Mouse (Mus musculus): ENCODE measurements around the gene Antxr2. TPM values are rescaled to one million over a fixed set of nuclear protein-coding genes. Genes with fewer than 3 reads are reported as not detected.

Gene Antxr2
- total and polyA plus RNA-seq, 2 experiments from 2014 or later: 1.1 to 4.4 TPM

GRCm38 (mm10) chr5:97962512-97962911, 68.3 kb downstream of the Antxr2 start:
- 91% methylated on average over 3 of the region's 3 CpGs for WGBS
- ATAC-seq (ENCODE audit: low FRiP score): no peak
- no peak overlapping the region for H3K9ac ChIP-seq (replicated peaks; ENCODE audit: low read length, poor library complexity, severe bottlenecking)

GRCm38 (mm10) chr5:97961786-97962185, 69.1 kb downstream of the Antxr2 start:
- no peaks in the 10 kb centered on the region for H3K4me1 ChIP-seq (ENCODE audit: insufficient read depth, low read length)
- WGBS: 90% methylated on average over 7 of the region's 7 CpGs

More at GRCm38 (mm10) chr5:97962512-97962911, 68.3 kb downstream of the Antxr2 start:
- DNase-seq (ENCODE audit: low spot score): no peak
- H3K4me2 ChIP-seq (ENCODE audit: low read depth, low read length, poor library complexity, severe bottlenecking): no peak overlapping the region
- H3K4me1 ChIP-seq (ENCODE audit: insufficient read depth, low read length): no peaks in the 10 kb centered on the region
- no peaks in the 10 kb centered on the region for H3K9me3 ChIP-seq (ENCODE audit: low read length)
- H3K27ac ChIP-seq (ENCODE audit: low read depth, low read length): no peak overlapping the region
- H3K4me3 ChIP-seq (ENCODE audit: low read depth, low read length): no peak overlapping the region
- no peaks in the 10 kb centered on the region for H3K27me3 ChIP-seq (ENCODE audit: insufficient read depth, low read length)
- no peaks in the 10 kb centered on the region for H3K36me3 ChIP-seq (ENCODE audit: insufficient read depth, low read length)
- TF ChIP-seq CTCF (IDR thresholded peaks at IDR 0.05): no peak

GRCm38 (mm10) chr5:97959651-97960050, 71.2 kb downstream of the Antxr2 start:
- Histone ChIP-seq H3K4me3 (ENCODE audit: low read depth, low read length) (no peak overlapping the region), H3K27ac (ENCODE audit: low read depth, low read length) (no peak overlapping the region), H3K9ac (replicated peaks; ENCODE audit: low read length, poor library complexity, severe bottlenecking) (no peak overlapping the region), H3K4me2 (ENCODE audit: low read depth, low read length, poor library complexity, severe bottlenecking) (no peak overlapping the region), H3K36me3 (ENCODE audit: insufficient read depth, low read length) (no peaks in the 10 kb centered on the region), H3K9me3 (ENCODE audit: low read length) (no peaks in the 10 kb centered on the region), H3K27me3 (ENCODE audit: insufficient read depth, low read length) (no peaks in the 10 kb centered on the region), H3K4me1 (ENCODE audit: insufficient read depth, low read length) (no peaks in the 10 kb centered on the region)
- DNase-seq (ENCODE audit: low spot score): no peak
- WGBS: 93% methylated on average over 2 of the region's 2 CpGs
- no peak for ATAC-seq (ENCODE audit: low FRiP score)
- TF ChIP-seq CTCF (IDR thresholded peaks at IDR 0.05): no peak

More at GRCm38 (mm10) chr5:97961786-97962185, 69.1 kb downstream of the Antxr2 start:
- TF ChIP-seq CTCF (IDR thresholded peaks at IDR 0.05): no peak
- Histone ChIP-seq H3K4me3 (ENCODE audit: low read depth, low read length) (no peak overlapping the region), H3K4me2 (ENCODE audit: low read depth, low read length, poor library complexity, severe bottlenecking) (no peak overlapping the region), H3K36me3 (ENCODE audit: insufficient read depth, low read length) (no peaks in the 10 kb centered on the region), H3K27ac (ENCODE audit: low read depth, low read length) (no peak overlapping the region), H3K27me3 (ENCODE audit: insufficient read depth, low read length) (no peaks in the 10 kb centered on the region), H3K9ac (replicated peaks; ENCODE audit: low read length, poor library complexity, severe bottlenecking) (no peak overlapping the region), H3K9me3 (ENCODE audit: low read length) (no peaks in the 10 kb centered on the region)
- no peak for DNase-seq (ENCODE audit: low spot score)
- no peak for ATAC-seq (ENCODE audit: low FRiP score)

- no peak for TF ChIP-seq CTCF (IDR thresholded peaks at IDR 0.05)
- ATAC-seq (ENCODE audit: low FRiP score): no peak
- Histone ChIP-seq H3K9me3 (ENCODE audit: low read length) (no peaks in the 10 kb centered on the region), H3K27ac (ENCODE audit: low read depth, low read length) (no peak overlapping the region), H3K36me3 (ENCODE audit: insufficient read depth, low read length) (no peaks in the 10 kb centered on the region), H3K4me1 (ENCODE audit: insufficient read depth, low read length) (no peaks in the 10 kb centered on the region), H3K4me2 (ENCODE audit: low read depth, low read length, poor library complexity, severe bottlenecking) (no peak overlapping the region), H3K9ac (replicated peaks; ENCODE audit: low read length, poor library complexity, severe bottlenecking) (no peak overlapping the region), H3K4me3 (ENCODE audit: low read depth, low read length) (no peak overlapping the region), H3K27me3 (ENCODE audit: insufficient read depth, low read length) (no peaks in the 10 kb centered on the region)
- no peak for DNase-seq (ENCODE audit: low spot score)
- 74% methylated on average over 3 of the region's 3 CpGs for WGBS
Observed at GRCm38 (mm10) chr5:97959010-97959409, 71.8 kb downstream of the Antxr2 start.

- Histone ChIP-seq H3K4me2 (ENCODE audit: low read depth, low read length, poor library complexity, severe bottlenecking) (no peak overlapping the region), H3K27me3 (ENCODE audit: insufficient read depth, low read length) (no peaks in the 10 kb centered on the region), H3K4me1 (ENCODE audit: insufficient read depth, low read length) (no peaks in the 10 kb centered on the region), H3K36me3 (ENCODE audit: insufficient read depth, low read length) (no peaks in the 10 kb centered on the region), H3K27ac (ENCODE audit: low read depth, low read length) (no peak overlapping the region), H3K4me3 (ENCODE audit: low read depth, low read length) (no peak overlapping the region), H3K9me3 (ENCODE audit: low read length) (no peaks in the 10 kb centered on the region), H3K9ac (replicated peaks; ENCODE audit: low read length, poor library complexity, severe bottlenecking) (no peak overlapping the region)
- DNase-seq (ENCODE audit: low spot score) (no peak), ATAC-seq (ENCODE audit: low FRiP score) (no peak)
- TF ChIP-seq CTCF (IDR thresholded peaks at IDR 0.05): no peak
- 90% methylated on average over 5 of the region's 5 CpGs for WGBS
Observed at GRCm38 (mm10) chr5:97957501-97957900, 73.3 kb downstream of the Antxr2 start.

- H3K4me1 ChIP-seq (ENCODE audit: insufficient read depth, low read length): no peaks in the 10 kb centered on the region
- DNase-seq (ENCODE audit: low spot score): no peak
- no peak overlapping the region for H3K27ac ChIP-seq (ENCODE audit: low read depth, low read length)
- no peaks in the 10 kb centered on the region for H3K9me3 ChIP-seq (ENCODE audit: low read length)
- 96% methylated on average over 5 of the region's 5 CpGs for WGBS
- no peak for ATAC-seq (ENCODE audit: low FRiP score)
- no peaks in the 10 kb centered on the region for H3K27me3 ChIP-seq (ENCODE audit: insufficient read depth, low read length)
- no peak overlapping the region for H3K9ac ChIP-seq (replicated peaks; ENCODE audit: low read length, poor library complexity, severe bottlenecking)
- TF ChIP-seq CTCF (IDR thresholded peaks at IDR 0.05): no peak
- H3K4me3 ChIP-seq (ENCODE audit: low read depth, low read length): no peak overlapping the region
- no peak overlapping the region for H3K4me2 ChIP-seq (ENCODE audit: low read depth, low read length, poor library complexity, severe bottlenecking)
- no peaks in the 10 kb centered on the region for H3K36me3 ChIP-seq (ENCODE audit: insufficient read depth, low read length)
Observed at GRCm38 (mm10) chr5:97954193-97954772, 76.6 kb downstream of the Antxr2 start.
